Mouse (Mus musculus) cerebellum, adult 2 months (tissue): ENCODE data around the gene Scgb1c1.

Experiments
- CTCF ChIP-seq: fragments of 200-500 bp; IDR thresholded peaks from 2 replicates; pipeline ENCODE4 v1.5.1; 2011; ENCODE audit warnings: low read depth, mild to moderate bottlenecking, control low read depth, low read length, moderate library complexity, borderline replicate concordance; ENCODE audit not compliant: insufficient read depth
- POLR2A ChIP-seq: fragments of 200-500 bp; IDR thresholded peaks from 2 replicates; pipeline ENCODE4 v1.6.1; 2011; ENCODE audit warnings: low read length, control low read depth, borderline replicate concordance; ENCODE audit not compliant: insufficient read depth

GRCm38 (mm10) chr7:140822731-140823130, 22.6 kb upstream of the Scgb1c1 start:
- TF ChIP-seq POLR2A: no peak
- no peak for TF ChIP-seq CTCF
